Mouse (Mus musculus): ENCODE results near the gene Olfr543. TPM values are rescaled to one million over a fixed set of nuclear protein-coding genes. Genes with fewer than 3 reads are reported as not detected.
"Not testable (repeated sequence)": the region's sequence is repeated elsewhere in the genome, so short reads cannot be mapped to it uniquely, and the experiment has no call there.

Olfr543 gene
- total RNA-seq (2021), result not detected
- long read RNA-seq, experiment 1, result 0 reads
- long read RNA-seq, experiment 2, result 0 reads

DNA sequence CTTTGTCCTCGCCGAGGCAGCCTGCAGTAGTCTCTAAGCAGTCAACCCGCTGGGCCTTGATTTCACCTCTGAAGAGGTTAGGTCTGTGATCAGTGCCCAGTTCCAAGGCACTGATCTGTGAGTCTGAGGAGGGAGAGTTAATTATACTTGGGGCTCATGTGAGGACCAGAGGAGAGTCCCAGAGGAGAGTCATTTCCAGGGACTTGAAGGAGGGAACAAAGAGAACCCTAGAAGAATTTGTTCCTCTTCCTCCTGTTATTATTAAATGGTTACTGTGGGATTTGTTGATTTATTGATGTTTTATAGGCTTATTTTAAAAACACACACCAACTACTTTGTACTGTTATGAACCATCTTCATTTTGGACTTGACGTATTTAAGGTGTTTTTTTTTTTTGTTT is at the start of gene Olfr543:
Olfr543 (minus strand) TSS at position 101 of the 400 bp plus-strand sequence.
- no peak for DNase-seq (ENCODE audit: low spot score in 2 of 2)

DNA sequence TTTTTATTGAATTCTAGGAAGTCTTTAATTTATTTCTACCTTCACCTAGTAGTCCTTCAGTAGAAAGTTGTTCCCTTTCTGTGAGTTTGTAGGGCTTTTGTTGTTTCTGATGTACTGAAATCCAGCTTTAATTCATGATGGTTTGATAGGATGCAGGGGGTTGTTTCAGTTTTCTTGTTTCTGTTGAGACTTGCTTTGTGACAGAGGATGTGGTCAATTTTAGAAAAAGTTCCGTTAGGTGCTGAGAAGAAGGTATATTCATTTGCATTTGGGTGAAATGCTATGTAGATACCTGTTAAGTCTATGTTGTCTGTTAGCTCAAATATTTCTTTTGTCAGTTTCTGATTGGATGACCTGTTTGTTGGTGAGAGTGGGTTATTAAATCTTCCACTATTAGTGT is 47.6 kb upstream of the Olfr543 start:
- DNase-seq (ENCODE audit: low spot score in 2 of 2), result no peak

DNA sequence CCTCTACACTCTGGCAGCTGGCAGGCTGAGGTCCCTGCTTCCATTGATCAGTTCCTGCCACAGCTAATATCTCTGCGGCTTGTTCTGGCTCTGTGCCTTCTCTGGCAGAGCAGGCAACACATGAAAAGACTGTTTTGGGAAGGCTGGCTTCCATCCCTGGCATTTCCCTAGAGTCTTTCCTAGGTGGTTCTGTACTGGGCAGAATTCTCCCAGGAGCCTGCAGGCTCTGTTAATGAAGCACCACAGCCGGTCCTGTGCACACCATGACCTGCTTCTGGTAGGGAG is 35.5 kb upstream of the Olfr543 start:
- no peak for DNase-seq (ENCODE audit: low spot score in 2 of 2)

DNA sequence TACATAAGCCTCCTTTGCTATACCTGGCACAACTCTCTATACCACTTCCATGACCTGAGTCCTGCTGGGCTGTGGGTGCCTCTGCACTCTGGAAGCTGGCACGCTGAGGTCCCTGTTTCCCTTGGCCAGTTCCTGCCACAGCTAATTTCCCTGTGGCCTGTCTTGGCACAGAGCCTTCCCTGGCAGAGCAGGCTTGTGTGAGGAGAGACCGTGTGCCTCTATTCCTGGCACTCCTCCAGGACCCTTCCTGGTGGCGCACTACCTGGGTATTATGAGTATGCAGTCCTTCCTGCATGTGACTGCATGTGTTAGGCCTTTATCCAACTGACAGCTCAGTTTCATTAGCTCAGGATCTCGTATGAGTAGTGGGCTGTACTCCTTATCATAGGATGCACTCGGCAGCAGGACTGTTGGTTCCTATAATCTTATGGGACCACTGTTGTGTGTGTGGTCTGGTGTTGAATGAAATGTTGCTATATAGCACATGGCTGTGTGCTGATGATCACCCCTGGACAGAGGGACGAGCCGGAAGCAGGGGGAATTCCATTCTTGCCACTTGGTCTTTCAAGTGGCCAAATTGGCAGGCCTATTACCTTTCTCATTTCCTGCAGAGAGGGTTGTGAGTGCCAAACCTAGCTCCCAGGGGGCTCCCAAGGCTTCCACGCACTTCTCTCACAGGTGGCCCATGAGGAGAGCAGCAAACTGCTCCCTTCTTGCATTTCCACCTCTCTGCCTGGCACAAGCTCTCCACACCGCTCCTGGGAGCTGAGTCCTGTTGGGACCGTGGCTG is 35.0 kb upstream of the Olfr543 start:
- DNase-seq (ENCODE audit: low spot score in 2 of 2), result no peak

DNA sequence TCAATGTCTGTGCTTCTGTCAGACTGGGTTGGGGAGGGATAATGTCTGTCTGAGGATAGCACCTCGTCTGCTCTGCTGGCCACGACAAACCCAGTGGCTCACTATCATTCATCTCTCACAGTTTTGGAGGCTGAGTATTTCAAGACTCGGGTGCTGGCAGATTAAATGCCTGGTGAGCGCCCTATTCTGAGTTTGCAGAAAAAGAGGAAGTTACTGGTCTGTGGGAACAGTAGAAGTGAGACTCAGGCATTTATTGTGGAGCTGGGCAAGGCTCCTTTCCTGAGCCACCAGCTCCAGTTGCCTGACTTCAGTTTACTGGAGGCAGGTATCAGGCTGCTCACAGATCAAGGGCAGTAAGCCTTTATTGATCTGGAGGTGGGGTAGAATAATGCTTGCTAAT is 32.7 kb upstream of the Olfr543 start:
- no peak for DNase-seq (ENCODE audit: low spot score in 2 of 2)

DNA sequence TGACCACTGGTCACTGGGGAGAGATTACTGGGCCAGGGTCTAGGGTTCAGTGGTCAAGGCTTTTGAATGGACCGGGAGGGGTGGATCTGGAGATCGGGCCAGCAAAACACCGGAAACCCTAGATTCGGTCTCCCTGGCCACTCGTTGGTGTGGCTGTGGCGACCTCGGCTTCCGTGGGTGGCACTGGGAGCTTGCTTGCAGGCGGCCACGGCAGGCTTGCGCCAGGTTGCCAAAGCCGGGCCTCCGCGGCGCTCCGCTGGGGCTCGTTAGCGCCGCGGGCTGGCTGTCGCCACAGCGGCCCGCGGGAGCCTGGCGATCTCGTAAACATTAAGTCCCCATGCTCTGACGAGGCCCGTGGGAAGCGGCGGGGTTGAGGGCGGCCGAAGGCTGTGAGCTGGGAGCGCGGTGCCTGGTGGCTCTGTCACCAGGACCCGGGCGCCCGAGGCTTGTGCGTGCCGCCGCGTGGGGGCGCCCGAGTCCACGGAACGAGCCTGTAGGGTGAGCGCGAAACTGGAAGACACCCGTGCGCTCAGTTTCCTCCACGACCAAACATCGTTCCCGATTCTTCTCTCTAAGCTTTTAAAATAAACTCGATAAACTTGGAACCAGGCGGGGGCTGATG is 31.4 kb upstream of the Olfr543 start:
- DNase-seq (ENCODE audit: low spot score in 2 of 2), result peak; percentile 92 to 95

DNA sequence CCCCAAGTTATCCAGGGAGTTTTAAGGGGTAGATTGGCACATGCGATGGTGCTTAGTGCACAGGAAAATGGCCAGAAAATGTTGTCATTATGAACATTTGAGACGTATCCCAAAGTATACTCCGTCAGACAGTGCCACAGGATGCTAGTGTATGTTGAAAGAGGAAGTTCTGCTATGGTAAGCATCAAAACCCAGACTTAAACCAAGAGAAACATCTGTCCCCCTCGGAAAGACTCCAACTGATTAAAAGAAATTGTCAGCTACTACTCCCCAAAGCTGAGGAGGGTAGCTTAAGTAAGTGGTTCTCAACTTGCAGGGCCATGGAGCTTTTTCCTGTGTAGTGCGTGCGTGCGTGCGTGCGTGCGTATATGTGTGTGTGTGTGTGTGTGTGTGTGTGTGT is 30.4 kb upstream of the Olfr543 start:
- DNase-seq (ENCODE audit: low spot score in 2 of 2), result no peak

DNA sequence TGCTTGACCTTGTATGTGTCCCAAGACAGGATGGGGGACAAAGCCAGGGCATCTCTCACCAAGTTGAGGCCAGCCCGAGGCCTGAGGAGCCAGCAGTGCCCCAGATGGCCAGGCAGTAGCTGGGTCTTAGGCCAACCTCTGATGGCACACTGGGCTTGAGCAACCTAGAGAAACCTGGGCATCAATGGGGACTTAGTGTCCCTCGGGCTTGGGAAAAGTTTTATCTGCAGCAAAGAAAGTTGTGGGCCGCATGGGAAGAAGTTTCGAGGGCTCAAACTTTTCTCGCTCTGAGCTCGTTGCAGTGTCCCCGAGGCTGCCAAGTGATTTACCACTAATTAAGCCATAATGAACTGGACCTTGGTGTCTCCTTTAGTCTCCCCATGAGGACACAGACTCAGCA is 28.2 kb upstream of the Olfr543 start:
- DNase-seq (ENCODE audit: low spot score in 2 of 2), result no peak

DNA sequence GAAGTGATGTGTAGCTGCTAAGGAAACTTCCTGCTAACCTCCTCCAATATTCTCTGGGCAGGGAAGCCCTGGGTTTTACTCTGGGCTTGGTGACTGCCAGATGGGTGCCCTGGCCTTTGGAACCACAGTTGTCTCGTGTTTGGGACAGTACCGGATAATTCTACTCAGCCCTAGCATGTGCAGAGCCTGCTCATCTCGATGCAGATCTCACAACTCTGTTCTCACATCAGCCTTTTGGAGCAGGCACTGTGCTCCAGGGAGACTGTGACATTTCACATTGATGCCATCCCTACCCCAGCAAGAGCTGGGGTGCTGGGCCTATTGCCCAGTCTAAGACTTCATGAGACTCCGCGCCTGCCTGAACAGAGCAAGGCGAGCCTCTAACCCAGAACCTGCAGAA is 27.2 kb upstream of the Olfr543 start:
- no peak for DNase-seq (ENCODE audit: low spot score in 2 of 2)

DNA sequence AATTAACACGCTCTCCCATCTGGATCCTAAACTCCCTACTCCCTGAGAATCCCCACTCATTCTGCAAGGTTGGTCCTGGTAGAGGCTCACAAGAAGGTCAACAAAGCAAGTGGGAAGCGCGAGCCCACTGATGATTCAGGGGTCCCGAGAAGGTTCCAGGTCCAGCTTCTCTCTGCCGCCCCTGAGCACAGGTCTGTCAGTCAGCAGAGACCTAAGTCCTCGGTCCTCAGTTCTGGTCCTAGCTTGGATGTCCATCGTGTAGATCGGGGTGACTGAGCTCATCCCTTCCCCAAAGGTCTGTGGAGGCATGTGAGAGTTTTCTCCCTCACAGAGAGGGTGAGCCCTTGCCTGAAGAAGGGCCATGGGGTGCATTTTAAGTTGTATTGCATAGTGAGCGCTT is 26.6 kb upstream of the Olfr543 start:
- DNase-seq (ENCODE audit: low spot score in 2 of 2), result no peak

DNA sequence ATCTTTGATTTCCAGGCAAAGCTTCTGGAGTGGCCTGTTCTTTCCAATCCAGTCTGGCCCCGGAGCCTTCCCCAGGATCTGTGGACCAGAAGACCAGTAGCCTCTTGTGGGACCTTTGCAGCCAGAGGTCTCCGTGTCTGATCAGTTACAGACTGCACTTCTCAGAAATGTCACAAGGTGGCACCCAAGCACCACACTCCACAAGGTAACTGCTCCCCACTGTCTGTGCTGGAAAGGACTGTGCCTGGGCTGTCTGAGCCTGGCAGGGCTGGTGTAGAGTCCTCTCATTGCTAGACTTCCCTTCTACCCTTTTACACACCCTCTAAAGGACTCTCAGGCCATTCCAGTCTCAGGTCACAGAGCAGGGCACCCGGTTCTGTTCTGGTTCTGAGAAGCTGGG is 25.4 kb upstream of the Olfr543 start:
- peak; percentile 67 to 68 for DNase-seq (ENCODE audit: low spot score in 2 of 2)

DNA sequence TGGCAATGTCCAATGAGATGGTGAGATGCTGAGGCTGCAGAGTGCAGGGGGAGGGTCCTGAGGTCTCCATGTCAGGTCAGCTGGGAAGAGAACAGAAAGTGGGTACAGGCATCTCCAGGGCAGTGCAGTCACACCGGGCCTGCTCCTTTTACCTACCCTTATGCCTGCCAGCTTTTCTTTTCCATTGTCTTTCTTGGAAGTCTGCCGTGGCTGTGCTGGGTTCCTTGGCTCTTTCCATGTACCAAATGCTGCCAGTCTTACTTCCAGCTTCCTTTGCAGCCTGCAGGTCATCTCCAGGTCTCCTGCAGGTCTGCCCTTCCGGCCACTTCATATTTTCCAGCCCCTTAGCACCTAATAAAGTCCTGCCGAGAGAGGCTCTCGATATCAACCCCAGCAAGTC is 20.5 kb upstream of the Olfr543 start:
- no peak for DNase-seq (ENCODE audit: low spot score in 2 of 2)

DNA sequence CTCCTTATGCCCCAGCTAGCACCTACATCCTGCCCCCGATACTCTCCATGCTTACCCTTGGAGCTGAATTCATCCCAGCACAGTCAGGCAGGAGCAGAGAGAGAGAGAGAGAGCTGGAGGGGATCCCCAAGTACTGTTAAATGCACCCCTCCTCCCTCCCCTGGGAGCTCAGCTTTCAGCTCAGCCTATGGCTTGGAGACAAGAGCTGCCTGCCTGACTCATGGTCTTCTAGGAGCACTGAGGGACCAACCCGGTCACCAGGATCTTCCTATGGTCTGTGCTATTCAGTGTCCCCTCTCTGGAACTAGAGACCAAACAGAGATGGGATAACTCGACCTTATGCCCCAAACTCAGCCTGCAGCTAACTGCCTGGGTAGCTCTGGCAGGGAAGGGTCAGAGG is 18.0 kb upstream of the Olfr543 start, which contains the start of gene Olfr545:
Olfr545 (minus strand) TSS at position 101 of the 400 bp plus-strand sequence.
- DNase-seq (ENCODE audit: low spot score in 2 of 2), result no peak

DNA sequence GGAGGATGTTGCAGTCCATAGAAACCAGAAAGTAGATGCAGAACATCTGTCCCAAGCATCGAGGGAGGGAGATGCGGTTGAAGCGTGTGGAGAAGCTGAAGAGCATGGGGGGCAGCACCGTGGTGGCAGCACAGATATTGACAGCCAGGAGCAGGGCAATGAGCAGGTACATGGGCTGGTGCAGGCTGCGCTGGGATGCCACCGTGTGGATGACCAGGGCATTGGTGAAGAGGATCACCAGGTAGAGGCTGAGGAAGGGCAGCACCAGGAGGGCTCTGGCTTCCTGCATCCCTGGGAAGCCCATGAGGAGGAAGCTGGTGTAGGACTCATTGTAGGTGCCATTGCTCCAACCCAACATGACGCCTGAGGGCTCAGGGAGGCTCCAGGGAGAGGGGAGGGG is 12.9 kb upstream of the Olfr543 start:
- DNase-seq (ENCODE audit: low spot score in 2 of 2), result not testable (repeated sequence)

DNA sequence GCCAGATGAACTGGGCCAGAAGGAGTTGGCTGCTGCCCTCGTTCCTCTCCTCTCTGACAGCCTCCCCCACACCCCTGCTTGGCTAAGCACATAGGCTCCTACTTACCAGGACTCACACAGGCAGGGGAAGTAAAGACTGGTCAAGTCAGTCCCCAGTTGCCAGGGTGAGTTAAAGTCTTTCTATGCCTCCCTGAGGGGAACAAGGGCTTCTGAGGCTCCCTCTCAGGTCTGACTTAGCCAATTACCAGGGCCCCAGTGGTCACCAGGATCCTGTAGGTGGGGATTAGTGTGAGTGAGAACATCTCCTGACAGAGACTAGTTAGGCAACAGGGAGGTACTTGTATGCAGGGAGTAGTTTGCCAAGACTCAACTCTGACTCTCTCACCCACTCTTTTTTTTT is 6.7 kb upstream of the Olfr543 start, which contains the start of gene Olfr544:
Olfr544 (minus strand) TSS at position 153 of the 400 bp plus-strand sequence.
- DNase-seq (ENCODE audit: low spot score in 2 of 2), result no peak

DNA sequence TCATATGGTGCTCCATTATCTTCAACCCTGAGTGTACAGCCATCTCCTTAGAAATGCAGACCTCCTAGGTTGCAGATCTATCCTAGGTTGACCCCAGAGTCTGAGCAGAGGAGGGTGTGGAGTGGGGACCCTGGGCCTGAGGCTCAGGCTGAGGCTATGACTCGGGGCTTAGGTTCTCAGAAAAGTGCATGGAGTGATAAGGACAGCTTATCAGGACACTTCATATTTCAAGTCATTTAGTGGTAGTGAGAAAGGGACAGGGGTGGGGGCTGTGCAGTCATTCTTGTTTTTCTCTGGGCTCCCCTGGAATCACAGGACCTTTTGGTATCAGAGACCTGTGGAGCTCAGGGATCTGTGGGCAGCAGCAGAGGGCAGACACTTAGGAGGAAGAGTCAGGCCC is 4.6 kb upstream of the Olfr543 start:
- DNase-seq (ENCODE audit: low spot score in 2 of 2), result no peak

DNA sequence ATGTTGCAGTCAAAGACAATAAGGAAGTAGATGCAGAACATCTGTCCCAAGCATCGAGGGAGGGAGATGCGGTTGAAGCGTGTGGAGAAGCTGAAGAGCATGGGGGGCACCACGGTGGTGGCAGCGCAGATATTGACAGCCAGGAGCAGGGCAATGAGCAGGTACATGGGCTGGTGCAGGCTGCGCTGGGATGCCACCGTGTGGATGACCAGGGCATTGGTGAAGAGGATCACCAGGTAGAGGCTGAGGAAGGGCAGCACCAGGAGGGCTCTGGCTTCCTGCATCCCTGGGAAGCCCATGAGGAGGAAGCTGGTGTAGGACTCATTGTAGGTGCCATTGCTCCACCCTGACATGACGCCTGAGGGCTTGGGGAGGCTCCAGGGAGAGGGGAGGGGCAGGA is 3.3 kb upstream of the Olfr543 start:
- DNase-seq (ENCODE audit: low spot score in 2 of 2), result not testable (repeated sequence)

DNA sequence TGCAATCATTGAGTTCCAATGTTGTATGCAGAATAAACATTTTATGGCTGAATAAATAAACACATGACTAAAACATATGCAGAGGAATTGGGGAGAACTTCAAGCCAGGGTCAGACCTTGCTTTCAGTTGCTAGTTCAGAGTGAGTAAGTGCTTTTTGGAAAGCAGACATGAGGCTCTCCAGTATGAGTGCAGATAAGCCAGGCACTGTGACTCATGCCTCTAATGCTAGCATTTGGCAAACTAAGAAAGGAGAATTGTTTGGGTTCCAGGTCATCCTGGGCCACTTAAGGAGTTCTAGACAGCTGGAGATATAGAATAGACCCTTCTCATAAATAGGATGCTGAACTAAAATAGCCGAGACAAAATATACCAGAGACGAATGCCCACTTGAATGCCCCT is 2.2 kb upstream of the Olfr543 start:
- DNase-seq (ENCODE audit: low spot score in 2 of 2), result no peak

DNA sequence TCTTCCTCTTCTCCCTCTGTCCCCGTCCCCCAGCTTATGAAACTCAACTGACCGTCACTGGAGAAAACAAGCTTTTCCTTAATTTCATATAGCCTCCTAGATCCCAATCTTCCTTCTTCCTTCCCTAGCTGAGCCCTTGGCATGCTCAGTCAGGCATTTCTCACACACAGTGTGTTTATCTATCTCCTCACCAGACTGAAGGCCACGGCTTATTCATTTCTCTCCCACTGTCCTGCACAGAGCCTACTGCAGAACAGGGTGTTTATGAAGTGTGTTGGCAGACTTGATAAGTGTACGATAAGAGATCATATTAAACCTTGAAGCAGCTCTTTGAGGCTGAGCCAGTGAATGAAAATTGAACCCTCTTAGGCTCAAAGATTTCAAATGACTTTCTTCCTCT is 658 bp downstream of the Olfr543 start:
- no peak for DNase-seq (ENCODE audit: low spot score in 2 of 2)

DNA sequence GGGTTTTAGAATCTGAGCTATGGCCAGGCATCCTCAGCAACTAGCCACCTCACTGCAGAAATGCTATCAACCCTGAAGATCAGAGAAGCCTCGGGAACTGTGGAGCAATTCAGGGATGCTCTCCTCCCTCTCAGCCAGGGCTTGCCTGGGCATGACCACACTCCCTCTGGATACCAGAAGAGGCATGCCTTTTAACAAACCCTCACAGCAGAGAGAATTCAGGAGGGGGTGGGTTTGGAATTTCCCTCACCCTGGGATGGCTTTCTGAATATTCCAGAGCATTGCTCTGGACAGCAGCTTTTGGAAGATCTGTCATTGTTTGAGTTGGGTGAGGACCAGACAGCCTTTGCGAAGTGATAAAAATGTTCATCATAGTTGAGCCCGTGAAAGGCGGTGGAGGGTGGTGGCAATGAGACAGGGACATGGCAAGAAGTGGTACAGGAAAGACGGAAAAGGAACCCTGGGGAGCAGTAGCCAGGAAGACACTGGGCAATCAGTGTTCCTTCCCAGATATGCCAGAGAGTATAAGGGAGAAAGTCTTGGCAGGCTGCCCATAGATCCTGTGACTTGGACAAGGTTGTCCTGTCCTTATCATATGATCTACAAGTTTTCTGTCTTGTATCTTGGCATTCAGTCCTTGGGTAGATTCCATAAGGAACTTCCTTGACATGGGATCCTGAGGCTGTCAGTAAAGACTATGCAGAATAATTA is 2.0 kb downstream of the Olfr543 start:
- DNase-seq (ENCODE audit: low spot score in 2 of 2), result peak; percentile 51 to 63

DNA sequence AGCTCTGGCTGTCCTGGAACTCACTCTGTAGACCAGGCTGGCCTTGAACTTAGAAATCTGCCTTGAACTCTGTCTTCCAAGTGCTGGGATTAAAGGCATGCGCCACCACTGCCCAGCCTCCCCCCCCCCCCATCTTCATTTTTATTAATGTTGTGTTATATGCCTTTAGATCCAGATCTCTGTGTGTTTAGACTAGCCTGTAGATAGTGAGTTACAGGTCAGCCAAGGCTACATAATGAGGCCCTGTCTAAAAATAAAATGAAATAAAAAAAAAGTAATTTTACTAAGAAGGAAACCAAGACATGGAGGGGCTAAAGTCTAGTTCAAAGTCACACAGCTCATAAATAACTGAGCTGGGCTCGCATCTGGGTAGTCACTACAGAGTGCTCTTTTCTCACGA is 2.6 kb downstream of the Olfr543 start:
- no peak for DNase-seq (ENCODE audit: low spot score in 2 of 2)

DNA sequence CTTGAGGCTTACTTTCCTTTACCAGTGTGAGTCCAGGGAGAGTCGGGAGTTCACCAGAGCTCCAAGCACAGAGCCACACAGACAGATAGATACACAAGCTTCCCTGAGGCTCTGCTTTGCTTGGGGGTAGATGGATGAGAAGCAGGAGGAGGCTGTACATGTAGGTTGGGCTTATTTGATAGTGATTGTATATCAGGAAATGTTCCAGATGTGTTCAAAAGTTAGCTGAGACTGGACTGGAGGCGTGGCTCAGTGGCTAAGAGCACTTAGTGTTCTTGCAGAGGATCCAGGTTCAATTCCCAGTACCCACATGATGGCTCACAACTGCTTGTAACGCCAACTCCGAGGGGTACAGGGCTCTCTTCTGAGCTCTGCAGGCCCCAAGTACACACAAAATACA is 3.1 kb downstream of the Olfr543 start:
- no peak for DNase-seq (ENCODE audit: low spot score in 2 of 2)

Data from adrenal gland, adult 18-20 months (tissue).